Mouse (Mus musculus) layer of hippocampus, postnatal 14 days (tissue): ENCODE data around the gene Gpn2. TPM values are rescaled to one million over a fixed set of nuclear protein-coding genes. Genes with fewer than 3 reads are reported as not detected.

Experiments
- DNase-seq, 2 experiments: peaks; one replicate each; pipeline ENCODE4 v3.0.0; 2021 to 2022; ENCODE audit warnings: low spot score in 2 of 2, mixed read lengths in 1 of 2
- microRNA-seq, 2 experiments: library from miRNA; unstranded; fragments of <30 nt; microRNA quantifications; one replicate each; pipeline ENCODE4 v1.2.0; 2021
- total RNA-seq, 2 experiments: library from RNA; stranded (reverse); gene quantifications; 2 replicates each; pipeline ENCODE4 v1.2.3; 2021

Gene Gpn2
- total RNA-seq, 2 experiments from 2014 or later = 11.1 to 11.4 TPM

DNA sequence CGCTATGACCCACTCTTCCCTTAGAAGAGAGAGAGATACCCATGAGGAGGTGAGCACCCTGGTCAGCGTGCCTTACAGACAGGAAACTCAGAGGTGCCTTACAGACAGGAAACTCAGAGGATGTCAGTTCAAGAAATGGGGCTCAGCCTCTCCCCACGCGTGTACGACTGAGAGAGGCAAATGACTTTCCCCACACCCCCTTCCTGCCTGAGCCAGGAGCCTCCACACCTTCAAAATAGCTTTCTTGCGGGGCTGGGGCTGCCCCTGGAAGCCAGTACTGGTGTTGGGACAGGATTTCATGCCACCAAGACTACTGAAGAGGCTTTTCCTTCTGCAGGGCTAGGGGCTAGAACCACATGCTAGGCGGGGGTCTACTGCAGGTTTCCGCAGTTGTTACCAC, 36.5 kb downstream of the Gpn2 start:
- DNase-seq = no peak

DNA sequence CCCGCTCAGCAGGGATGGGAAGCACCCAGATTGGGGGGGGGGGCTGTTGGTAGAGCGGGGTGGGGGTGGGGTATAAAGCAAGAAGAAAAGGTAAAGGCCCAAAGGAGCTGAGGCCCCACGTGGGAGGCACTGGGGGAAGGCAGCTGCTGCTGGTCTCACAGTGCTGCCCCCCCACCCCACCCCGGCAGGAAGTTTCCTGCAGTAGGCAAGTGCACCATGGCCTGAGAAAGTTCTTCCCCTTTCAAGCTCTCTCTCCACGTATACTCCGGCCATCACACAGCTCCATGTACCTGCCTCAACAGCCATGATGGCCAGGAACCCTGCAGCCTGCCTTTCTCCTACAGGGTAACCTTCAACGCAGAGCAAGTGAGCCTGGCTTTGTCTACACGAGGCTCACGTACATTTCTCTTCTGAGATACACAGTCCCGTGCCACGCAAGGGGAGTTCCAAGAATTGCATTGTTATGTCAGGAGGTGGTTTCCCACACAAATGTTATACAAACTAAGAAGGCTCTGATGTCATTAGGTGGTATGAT, 38.1 kb downstream of the Gpn2 start:
- no peak for DNase-seq

DNA sequence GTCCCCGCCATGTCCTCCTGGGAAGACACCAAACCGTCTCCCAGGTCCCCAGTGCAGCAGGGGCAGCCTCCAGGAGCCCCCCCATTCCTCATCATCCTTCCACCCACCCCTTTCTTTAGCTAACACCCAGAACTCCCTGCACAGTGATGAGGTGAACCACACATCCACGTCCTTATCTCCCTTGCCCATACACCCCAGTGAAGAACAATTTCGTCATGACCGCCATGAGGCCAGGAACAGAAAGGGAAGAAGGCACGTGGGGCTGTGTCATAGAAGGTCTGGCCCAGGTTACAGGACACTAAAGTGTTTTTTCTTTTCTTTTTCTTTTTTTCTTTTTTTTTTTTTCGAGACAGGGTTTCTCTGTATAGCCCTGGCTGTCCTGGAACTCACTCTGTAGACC, 40.7 kb downstream of the Gpn2 start:
- no peak for DNase-seq

DNA sequence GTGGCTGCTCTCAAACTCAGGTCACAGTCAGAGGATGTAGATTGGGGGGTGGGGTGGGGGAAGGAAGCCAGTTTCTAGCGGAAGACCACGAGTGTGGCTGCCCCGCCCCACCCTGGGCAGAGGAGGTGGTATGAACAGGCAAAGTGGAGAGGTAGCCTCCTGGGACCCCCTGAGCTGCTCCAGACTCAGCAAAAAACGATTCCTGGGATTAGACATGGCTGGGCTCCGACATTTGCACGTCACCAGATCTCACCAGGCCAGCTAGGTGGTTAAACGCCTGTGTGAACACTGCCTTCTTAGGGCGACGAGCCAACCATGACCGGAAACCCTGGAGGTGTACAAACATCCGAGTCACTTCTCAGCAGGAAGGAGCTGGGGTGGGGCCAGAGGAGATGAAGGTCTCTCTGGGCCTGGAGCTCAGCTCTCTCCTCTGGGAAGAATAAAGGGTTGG, 41.5 kb downstream of the Gpn2 start:
- DNase-seq = no peak

DNA sequence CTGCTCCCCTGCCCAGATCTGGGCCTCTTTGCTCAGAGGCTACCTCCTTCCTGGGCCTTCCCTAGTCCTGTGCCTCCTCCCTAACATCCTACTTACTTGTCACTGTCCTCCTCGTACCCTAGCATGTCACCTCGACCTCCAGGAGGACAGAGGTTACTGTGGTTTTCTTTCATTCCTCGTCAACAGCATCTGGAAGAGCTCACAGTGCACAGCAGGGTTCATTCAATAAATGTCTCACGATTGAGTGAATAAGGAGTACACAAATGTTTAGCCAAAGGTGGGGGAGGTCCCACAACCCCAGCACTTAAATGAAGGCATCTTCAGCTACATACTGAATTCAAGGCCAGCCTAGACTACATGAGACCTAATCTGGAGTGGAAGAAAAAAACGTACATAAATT, 42.1 kb downstream of the Gpn2 start:
- no peak for DNase-seq

DNA sequence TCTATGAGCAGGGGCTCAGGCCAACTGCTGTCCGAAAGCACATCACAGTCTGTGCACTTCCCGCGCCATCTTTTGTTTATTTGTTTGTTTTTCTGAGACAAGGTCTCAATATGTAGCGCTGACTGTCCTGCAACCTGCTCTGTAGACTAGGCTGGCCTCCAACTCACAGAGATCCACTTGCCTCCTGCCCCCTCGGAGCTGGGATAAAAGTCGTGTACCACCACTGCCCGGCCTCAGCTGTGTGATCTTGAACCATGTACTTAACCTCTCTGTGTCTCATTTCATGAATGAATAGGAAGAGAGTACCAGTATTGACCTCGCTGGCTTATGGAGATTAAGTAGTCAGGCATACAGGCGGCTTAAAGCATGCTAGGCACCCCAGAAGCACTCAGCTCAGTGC, 42.5 kb downstream of the Gpn2 start:
- DNase-seq = no peak

DNA sequence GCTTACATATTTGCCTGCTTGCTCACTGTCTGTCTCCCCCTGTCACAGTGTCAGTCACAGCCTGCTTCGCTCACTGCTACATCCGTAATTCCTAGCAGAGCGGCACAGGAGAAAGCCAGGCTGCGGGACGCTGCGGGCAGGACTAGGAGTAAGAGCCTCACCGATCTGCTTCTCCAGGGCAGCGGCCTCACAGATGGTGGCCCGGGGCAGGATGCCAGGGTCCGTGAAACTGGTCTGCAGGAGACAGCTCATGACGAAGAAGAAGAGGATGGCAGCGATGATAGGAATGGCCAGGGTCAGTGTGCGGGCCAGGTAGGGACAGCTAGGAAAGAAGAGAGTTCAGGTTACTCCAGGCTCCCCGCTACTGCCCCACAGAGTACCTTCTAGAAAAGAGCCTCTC, 42.9 kb downstream of the Gpn2 start:
- DNase-seq = no peak

DNA sequence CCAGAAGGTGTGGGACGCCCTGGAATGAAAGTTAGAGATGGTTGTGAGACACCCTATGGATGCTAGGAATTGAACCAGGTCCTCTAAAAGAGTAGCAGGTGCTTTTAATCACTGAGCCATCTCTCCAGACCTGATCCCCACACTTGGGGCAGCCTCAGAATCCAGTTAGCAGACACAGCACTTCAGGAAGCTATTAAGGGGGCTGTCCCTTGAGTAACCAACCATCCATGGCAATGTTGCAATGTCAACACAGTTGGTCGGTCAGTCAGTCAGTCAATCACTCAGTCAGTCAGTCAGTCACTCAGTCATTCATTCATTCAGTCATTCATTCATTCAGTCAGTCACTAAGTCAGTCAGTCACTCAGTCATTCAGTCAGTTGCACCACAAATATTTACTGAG, 44.4 kb downstream of the Gpn2 start:
- DNase-seq = no peak

DNA sequence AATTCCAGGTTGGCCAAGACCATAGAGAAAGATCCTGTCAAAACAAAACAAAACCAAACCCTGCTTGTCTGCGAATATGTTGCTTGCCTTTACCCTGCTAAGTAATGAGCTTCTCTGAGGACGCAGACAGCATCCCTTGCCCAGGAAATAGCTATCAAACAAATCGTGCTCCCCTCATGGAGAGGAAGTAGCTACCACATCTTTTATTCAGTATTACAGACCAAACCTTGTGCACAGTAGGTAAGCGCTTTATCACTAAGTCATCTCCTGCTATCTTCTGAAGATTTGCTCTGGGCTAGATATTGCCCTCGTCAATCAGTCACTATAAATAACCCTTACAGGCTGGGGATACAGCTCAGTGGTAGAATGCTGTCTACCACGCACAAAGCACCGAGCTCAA, 45.0 kb downstream of the Gpn2 start:
- no peak for DNase-seq

DNA sequence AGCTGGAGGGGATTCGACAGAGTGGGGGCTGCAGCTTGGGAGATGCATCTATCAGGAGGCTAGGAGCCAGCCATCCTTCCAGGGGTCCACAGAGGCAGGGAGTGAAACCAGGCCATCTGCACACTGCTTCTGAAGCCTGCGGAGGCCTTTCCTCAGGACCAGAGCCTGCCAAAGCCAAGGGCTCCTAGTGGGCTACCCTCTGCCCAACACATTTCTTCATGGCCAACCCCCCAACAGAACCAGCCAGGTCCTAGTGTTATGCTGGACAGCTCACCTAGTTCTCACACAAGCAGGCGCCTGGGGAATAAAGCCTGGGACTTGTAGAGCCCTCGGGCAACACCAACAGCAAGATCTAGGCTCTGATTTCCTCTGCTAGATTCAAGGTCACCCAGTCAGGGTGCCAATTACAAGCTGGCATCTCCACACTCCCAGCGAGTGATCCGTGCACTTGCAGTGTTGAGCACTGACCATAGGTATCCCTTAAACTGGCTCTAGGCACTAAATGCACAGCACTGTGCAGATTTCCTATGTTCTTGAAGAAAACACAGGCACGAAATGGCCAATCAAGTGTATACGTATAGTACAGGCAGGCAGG, 46.3 kb downstream of the Gpn2 start:
- DNase-seq = no peak

DNA sequence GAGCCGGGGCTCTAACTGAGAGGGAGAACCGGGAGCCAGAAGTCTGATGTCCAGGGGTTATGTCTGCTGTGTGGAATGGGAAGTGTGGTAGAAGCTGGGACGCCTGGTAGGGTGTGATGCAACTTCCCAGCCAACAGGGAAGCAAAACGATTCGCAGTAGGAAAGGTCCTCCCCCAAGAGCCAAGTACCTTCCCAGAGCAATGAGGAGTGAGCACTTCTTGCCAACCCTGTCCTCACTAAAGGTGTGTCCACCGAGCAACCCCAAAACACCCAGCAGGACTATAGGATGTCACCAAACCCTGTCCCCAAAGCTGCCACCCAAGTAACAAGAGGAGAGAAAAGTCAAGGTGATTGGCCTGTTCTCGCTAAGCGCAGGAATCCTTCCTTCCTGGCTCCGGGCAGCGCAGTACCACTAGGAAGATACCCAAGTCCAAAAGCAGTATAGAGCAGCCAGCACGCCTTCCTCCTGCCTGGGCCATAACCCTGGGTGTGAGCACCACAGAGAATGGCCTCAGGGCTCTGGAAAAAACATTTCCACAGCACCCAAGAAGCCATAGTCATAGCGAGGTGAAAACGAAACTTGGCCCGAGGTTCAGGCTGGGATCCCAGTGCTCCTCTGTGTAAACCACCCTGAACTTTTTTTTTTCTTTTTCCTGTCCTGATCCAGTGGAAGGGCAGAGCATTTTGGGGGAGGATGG, 47.1 kb downstream of the Gpn2 start:
- DNase-seq = no peak

DNA sequence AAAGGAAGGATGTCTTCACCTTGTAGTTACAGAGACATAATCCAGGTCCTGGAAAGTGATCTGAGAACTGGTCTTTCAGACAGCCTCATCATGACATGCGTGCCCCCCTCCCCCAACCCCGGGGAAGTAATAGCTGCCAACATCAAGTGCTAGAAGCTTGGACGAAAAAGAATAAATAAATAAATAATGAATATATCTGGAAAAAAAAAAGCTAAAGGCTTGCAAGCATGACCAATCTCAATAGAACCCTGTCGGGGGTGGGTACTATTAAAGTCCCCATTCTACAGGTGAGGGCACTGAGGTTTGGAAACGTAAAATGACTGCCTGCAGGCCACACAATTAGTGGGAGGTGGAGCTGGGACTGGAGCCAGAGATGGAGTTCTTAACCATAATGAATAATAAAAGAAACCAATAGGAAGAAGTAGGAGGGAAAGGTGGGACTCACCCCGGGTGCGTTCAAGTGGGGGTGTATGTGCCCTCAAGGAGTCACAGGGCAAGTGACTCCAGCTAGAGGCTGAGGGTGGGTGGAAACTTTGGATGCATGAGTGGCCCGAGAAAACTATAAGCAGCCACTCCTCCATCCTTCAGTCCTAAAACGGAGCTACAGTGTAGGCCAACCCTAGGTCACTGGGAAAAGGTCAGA, 47.7 kb downstream of the Gpn2 start:
- no peak for DNase-seq

DNA sequence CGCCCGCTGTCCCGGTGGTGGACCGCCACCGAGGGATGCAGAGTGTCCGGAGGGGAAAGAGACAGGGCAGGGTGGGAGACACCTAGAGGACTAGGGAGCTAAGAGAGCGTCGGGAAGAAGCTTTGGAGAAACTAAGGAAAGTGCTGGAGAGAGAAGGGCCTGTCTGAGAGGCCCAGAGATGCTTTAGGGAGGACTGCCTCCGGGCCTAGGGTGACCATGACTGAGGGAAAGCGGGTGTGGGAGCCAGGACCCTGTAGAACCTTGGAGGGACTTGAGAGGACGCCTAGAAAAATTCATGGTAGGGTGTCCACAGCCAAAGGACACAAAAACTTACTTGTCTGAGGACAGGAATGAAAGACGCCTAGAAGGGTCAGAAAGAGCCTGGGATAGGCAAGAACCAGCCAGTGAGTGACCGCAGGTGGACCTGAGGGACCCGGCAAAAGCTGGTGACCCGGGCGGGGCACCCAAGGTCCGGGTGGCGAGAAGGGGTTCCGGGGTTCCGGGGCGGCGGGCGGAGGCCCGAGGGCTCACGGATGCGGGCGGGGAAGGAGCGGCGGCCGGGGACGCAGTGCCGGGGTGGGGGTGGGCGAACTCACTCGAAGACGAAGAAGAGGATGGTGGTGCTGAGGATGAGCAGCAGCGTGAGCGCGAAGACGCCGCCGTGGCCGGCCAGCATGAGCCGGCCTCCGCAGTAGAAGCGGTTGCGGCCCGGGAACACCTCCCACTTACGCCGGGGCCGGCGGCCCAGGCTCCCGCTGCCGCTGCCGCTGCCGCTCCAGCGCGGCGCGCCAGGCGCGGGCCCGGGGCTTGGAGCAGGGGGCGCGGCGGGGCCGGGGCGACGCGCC, 48.5 kb downstream of the Gpn2 start:
- no peak for DNase-seq

DNA sequence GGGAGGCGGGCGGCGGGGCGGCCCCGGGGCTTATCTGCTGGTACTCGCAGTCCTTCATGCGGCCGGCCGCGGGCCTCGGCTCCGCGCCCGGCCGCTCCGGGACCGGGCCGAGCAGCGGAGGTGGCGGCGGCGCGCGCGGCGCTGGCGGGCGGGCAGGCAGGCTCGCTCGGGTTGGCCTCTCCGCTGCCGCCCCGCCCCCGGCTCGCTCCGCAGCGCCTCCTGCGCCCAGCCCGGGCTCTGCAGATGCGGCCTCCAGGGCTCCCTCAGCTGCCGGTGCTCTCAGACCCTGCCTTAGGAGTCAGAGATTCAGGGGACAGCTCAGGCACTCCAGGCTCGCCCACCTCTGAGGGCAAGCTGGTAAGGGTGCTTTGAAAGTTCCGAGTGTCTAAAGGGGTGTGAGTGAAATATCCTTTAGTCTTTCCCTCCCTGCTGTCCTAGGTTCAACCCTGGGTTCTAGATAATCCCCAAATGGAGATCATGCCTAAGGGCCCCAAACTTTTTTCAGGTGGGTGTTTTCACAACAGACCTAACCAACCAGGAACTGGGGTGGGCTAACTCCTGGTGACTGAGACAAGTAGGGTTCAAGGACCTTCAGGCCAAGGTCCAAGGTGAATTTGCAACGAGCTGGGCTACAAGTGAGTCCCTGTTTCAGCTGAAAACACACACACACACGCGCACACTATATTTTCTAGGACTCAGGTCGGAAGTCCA, 49.3 kb downstream of the Gpn2 start:
- DNase-seq = peak; percentile 82 to 84

DNA sequence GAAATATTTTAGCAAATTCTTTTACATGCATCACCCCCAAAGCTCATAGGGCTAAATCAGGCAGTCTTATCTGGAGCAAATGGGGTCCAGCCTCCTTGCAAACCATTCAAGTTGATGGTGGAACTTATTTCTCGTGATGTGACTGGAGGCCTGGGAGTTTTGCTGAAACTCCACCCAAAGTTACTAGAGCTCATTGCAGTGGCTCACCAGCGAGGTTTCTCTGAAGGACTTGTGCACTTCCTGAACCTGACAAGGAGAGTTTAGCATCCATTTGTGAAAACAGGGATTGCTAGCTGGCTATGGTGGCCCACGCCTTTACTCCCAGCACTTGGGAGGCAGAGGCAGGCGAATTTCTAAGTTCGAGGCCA, 49.9 kb downstream of the Gpn2 start:
- DNase-seq = no peak

Small RNA genes lying within 50 kb of the gene (microRNA-seq; reads per million reads assigned to microRNA genes)
- 0 reads per million in 2 experiments for gene Gm23158

Other genes starting within 250 kb of the Gpn2 start
- 10 to 100 TPM; 67.8 to 68.9 TPM for gene Wdtc1, start 230.9 kb upstream of the Gpn2 start, total RNA-seq
- gene Slc9a1, start 214.7 kb upstream of the Gpn2 start, total RNA-seq = 10 to 100 TPM; 60.0 to 62.8 TPM
- gene Tent5b, start 104.2 kb upstream of the Gpn2 start, total RNA-seq = under 1 TPM in 1 of 2 experiments, not detected in 1; 0.17 TPM
- 100 to 1,000 TPM; 188 to 190 TPM for gene Trnp1, start 85.8 kb upstream of the Gpn2 start, total RNA-seq
- not detected for gene Kdf1, start 65.4 kb upstream of the Gpn2 start, total RNA-seq
- gene Nudc, start 38.4 kb upstream of the Gpn2 start, total RNA-seq = 100 to 1,000 TPM; 101 to 113 TPM
- gene Nr0b2, start 31.0 kb upstream of the Gpn2 start, total RNA-seq = not detected
- gene Gpatch3, start 9.6 kb upstream of the Gpn2 start, total RNA-seq = 1 to 10 TPM; 8.0 TPM
- 1 to 10 TPM; 1.2 to 1.5 TPM for gene Sfn, start 17.8 kb downstream of the Gpn2 start, total RNA-seq
- gene Zdhhc18, start 65.8 kb downstream of the Gpn2 start, total RNA-seq = 10 to 100 TPM; 30.0 to 36.7 TPM
- 1 to 10 TPM; 6.8 to 9.1 TPM for gene Pigv, start 88.3 kb downstream of the Gpn2 start, total RNA-seq
- 10 to 100 TPM; 75.3 to 76.5 TPM for gene Arid1a, start 172.4 kb downstream of the Gpn2 start, total RNA-seq